In the genomic region with DNA sequence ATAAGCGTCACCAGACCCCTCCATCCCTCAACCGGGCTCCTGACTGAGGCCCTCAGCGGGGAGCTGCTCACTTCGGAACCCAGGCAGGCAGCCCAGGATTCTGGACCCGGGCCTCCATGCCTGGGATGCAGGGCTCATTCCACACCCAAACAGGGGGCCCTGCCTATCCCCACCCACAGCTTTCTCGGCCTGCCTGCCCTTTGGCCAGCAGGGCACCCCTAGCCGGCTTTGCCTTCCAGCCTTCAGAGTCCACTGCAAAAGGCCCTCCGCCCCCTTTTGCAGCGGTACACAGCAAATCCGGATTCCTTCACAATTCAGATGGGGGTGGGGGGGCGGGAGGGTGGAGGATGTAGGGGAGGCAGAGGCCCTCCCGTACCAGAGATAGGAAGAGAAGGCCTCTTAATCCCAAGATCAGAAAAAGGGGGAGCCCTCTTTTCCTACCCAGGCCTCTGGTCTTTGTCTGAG, we compare ENCODE assay signal across 1 mouse cellular context.
TF ChIP-seq lines count a peak whose summit lies in the region.

No protein-coding gene starts in this region.

TF ChIP-seq in CH12.LX, 34 proteins besides CTCF, POLR2A, EP300 and RAD21:
- TF ChIP-seq ZNF384 (IDR thresholded peaks at IDR 0.05; ENCODE audit: low read depth, low read length) = no peak
TF ChIP-seq in CH12.LX: peak in this region for 0.
